Mouse (Mus musculus) hindbrain, embryonic 14.5 days (tissue): ENCODE data around the gene Zzef1. TPM values are rescaled to one million over a fixed set of nuclear protein-coding genes. Genes with fewer than 3 reads are reported as not detected.

Source experiments
- ATAC-seq: fragments of 200-750 bp; cut with Nextera tagmentation; 2 replicates; pipeline ENCODE4 v1.8.0; 2017; ENCODE audit warnings: moderate number of reproducible peaks, mild to moderate bottlenecking, moderate TSS enrichment, moderate library complexity; ENCODE audit not compliant: low FRiP score
- DNase-seq: peaks from one replicate; pipeline ENCODE4 v3.0.0-alpha.2; 2015; ENCODE audit warnings: low spot score
- H3K27ac ChIP-seq: fragments of 300-500 bp; sonication (generic); 2 replicates; pipeline ENCODE4 v1.5.1; 2014; ENCODE audit warnings: mild to moderate bottlenecking, moderate library complexity
- H3K27me3 ChIP-seq: fragments of 300-500 bp; sonication (generic); 2 replicates; pipeline ENCODE4 v1.6.1; 2014; ENCODE audit warnings: mild to moderate bottlenecking, low read length, mixed read lengths; ENCODE audit not compliant: control insufficient read depth, insufficient read depth
- H3K36me3 ChIP-seq: fragments of 300-500 bp; sonication (generic); replicated peaks from 2 replicates; pipeline ENCODE4 v1.6.1; 2014; ENCODE audit not compliant: control insufficient read depth, insufficient read depth
- H3K4me1 ChIP-seq: fragments of 300-500 bp; sonication (generic); replicated peaks from 2 replicates; pipeline ENCODE4 v1.6.1; 2014; ENCODE audit warnings: antibody characterized with exemption, low read length, mixed read lengths; ENCODE audit not compliant: control insufficient read depth, insufficient read depth
- H3K4me2 ChIP-seq: fragments of 300-500 bp; sonication (generic); replicated peaks from 2 replicates; pipeline ENCODE4 v1.6.1; 2014; ENCODE audit warnings: mild to moderate bottlenecking, moderate library complexity
- H3K4me3 ChIP-seq: fragments of 300-500 bp; sonication (generic); replicated peaks from 2 replicates; pipeline ENCODE4 v1.5.1; 2014; ENCODE audit warnings: mild to moderate bottlenecking, low read length
- H3K9ac ChIP-seq: fragments of 300-500 bp; sonication (generic); 2 replicates; pipeline ENCODE4 v1.6.1; 2014
- H3K9me3 ChIP-seq: fragments of 300-500 bp; sonication (generic); 2 replicates; pipeline ENCODE4 v1.6.1; 2016; ENCODE audit warnings: low read length; ENCODE audit not compliant: control insufficient read depth
- WGBS: fragments of 180-500 bp; shearing (Covaris S2); extraction: QIAGEN DNeasy Blood & Tissue Kit; methylation state at CpG from one replicate; pipeline ENCODE4 v1.1.7; 2014; 5-methylcytosine and 5-hydroxymethylcytosine counted together
- polyA plus RNA-seq: library from polyadenylated mRNA; unstranded; fragments of >200 nt; fragmentation: Nextera tagmentation; extraction: Ambion mirVana; gene quantifications from 2 replicates; pipeline ENCODE4 v1.2.1, GENCODE M21; 2014

Zzef1 gene
- polyA plus RNA-seq, 1 experiment from 2014 or later: 18.5 TPM

- Histone ChIP-seq H3K9me3 (no peaks in the 10 kb centered on the region), H3K27me3 (no peaks in the 10 kb centered on the region), H3K36me3 (peaks cover 47% of the 10 kb centered on the region), H3K4me3 (no peak overlapping the region), H3K9ac (no peak overlapping the region), H3K4me1 (no peaks in the 10 kb centered on the region), H3K27ac (no peak overlapping the region), H3K4me2 (no peak overlapping the region)
- no peak for DNase-seq
- 91% methylated on average over 7 of the region's 7 CpGs for WGBS
- no peak for ATAC-seq
Measured at GRCm38 (mm10) chr11:72818067-72818466, 22.0 kb downstream of the Zzef1 start.

DNA sequence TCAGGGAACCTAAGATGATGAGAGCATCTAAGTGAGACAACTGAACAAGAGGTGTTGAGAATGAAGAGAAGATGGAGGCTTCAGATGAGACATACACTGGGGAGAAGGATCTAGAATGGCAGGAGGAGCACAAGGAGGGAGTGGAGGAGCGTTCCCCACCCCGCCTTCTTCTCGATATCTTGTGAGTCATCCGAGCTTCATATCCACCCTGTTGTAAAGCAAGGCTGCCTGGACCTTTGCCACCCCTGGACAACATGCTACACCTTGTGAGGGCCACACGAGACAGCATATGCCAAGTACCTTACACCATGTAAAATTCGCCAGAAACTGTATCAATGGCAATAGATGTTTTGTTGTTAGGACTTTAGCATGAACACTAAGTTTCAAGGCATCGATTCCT, 25.0 kb downstream of the Zzef1 start:
- 92% methylated on average over 7 of the region's 7 CpGs for WGBS
- H3K27me3 ChIP-seq: no peaks in the 10 kb centered on the region
- no peak overlapping the region for H3K4me3 ChIP-seq
- no peak overlapping the region for H3K27ac ChIP-seq
- H3K9me3 ChIP-seq: no peaks in the 10 kb centered on the region
- ATAC-seq (no peak), DNase-seq (no peak)
- H3K4me2 ChIP-seq: no peak overlapping the region
- peaks cover 74% of the 10 kb centered on the region for H3K36me3 ChIP-seq
- no peaks in the 10 kb centered on the region for H3K4me1 ChIP-seq
- H3K9ac ChIP-seq: no peak overlapping the region

DNA sequence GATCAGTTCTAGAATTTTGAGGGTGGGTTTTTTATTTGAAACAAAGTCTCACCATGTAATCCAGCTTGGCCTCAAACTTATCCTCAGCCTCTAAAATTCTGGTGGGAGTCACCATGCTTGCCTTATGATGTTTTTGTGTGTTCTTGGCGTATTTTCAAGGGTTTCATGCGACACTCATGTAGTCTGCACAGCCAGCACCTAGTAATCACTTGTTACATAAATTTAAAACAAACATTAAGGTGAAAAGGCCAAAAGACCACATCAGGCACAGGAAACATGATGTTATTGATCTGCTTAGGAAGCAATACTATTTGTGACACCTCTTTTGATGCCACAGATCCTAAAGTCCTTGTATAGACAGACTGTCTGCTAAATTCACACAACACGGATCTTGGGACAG, 33.8 kb downstream of the Zzef1 start:
- DNase-seq (no peak), ATAC-seq (no peak)
- no peaks in the 10 kb centered on the region for H3K4me1 ChIP-seq
- H3K27me3 ChIP-seq: no peaks in the 10 kb centered on the region
- H3K27ac ChIP-seq: no peak overlapping the region
- WGBS: 88% methylated on average over 3 of the region's 3 CpGs
- H3K36me3 ChIP-seq: peaks cover 92% of the 10 kb centered on the region
- no peak overlapping the region for H3K9ac ChIP-seq
- H3K4me2 ChIP-seq: no peak overlapping the region
- no peak overlapping the region for H3K4me3 ChIP-seq
- no peaks in the 10 kb centered on the region for H3K9me3 ChIP-seq

- ATAC-seq (no peak), DNase-seq (no peak)
- Histone ChIP-seq H3K4me1 (no peaks in the 10 kb centered on the region), H3K9me3 (no peaks in the 10 kb centered on the region), H3K9ac (no peak overlapping the region), H3K4me2 (no peak overlapping the region), H3K36me3 (peaks cover 69% of the 10 kb centered on the region), H3K27me3 (no peaks in the 10 kb centered on the region), H3K27ac (no peak overlapping the region), H3K4me3 (no peak overlapping the region)
- 93% methylated on average over 3 of the region's 3 CpGs for WGBS
Measured at GRCm38 (mm10) chr11:72842731-72843130, 46.7 kb downstream of the Zzef1 start.

DNA sequence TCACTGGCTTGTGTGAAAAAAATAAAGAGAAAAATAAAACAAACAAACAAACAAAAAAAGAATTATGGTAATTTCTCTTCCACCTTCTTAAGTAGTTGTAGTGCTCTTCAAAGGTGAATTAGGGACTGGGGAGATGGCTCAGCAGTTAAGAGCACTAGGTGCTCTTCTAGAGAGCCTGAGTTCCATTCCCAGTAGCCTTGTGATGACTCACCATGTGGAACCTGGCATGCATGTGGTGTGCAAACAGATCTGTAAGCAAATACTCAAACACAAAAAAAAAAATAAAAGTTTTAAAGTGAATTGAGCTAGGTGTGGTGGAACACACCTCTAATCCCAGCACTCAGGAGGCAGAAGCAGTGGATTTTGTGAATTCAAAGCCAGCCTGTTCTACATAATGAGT, 47.5 kb downstream of the Zzef1 start:
- H3K4me1 ChIP-seq: no peaks in the 10 kb centered on the region
- H3K27me3 ChIP-seq: no peaks in the 10 kb centered on the region
- no peak overlapping the region for H3K9ac ChIP-seq
- no peak overlapping the region for H3K4me2 ChIP-seq
- ATAC-seq (no peak), DNase-seq (no peak)
- no peak overlapping the region for H3K27ac ChIP-seq
- peaks cover 76% of the 10 kb centered on the region for H3K36me3 ChIP-seq
- no peak overlapping the region for H3K4me3 ChIP-seq
- H3K9me3 ChIP-seq: no peaks in the 10 kb centered on the region

- Histone ChIP-seq H3K27me3 (no peaks in the 10 kb centered on the region), H3K9ac (no peak overlapping the region), H3K27ac (no peak overlapping the region), H3K4me3 (no peak overlapping the region), H3K4me1 (no peaks in the 10 kb centered on the region), H3K4me2 (no peak overlapping the region), H3K36me3 (peaks cover 77% of the 10 kb centered on the region), H3K9me3 (no peaks in the 10 kb centered on the region)
- 96% methylated on average over 2 of the region's 2 CpGs for WGBS
- ATAC-seq (no peak), DNase-seq (no peak)
Measured at GRCm38 (mm10) chr11:72845526-72845925, 49.5 kb downstream of the Zzef1 start.

GRCm38 (mm10) chr11:72846685-72847084, 50.7 kb downstream of the Zzef1 start:
- H3K9ac ChIP-seq: no peak overlapping the region
- no peaks in the 10 kb centered on the region for H3K9me3 ChIP-seq
- H3K36me3 ChIP-seq: peaks cover 87% of the 10 kb centered on the region
- no peak overlapping the region for H3K4me2 ChIP-seq
- no peaks in the 10 kb centered on the region for H3K4me1 ChIP-seq
- H3K27ac ChIP-seq: no peak overlapping the region
- ATAC-seq: no peak
- H3K4me3 ChIP-seq: no peak overlapping the region
- DNase-seq: no peak
- no peaks in the 10 kb centered on the region for H3K27me3 ChIP-seq

DNA sequence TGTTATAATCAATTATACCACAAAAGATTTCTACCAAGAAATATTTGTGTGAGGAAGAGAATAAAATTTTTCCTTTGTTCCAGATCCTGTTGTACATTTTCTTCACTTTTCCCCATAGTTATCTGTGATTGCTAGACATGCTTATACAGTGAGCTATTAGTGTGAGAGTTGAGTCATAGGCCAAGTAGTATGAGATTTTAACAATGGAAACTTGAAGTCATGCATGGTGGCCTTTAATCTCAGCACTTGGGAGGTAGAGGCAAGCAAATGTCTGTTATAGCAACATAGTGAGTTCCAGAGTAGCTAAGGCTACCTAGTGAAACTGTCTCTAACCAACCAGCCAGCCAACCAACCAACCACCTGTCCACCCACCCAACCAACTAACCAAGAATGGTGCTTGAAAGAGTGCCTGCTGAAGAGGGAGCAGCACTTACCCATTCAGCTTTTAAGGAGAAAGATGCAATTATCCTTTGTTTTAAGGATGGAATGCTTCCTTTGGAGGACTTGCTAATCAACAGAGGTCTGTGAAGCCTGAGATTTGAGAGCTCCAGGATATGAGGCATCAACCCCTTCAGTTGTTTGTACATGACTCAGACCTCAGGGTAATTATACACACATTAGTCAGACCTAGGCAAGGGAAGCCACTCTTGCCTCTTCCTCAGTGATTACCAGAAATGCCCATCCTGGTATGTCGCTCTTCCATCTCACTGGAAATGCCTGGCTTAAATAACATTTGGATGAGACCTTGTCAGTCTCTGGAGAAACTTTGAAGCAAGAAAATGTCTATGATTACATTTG, 52.0 kb downstream of the Zzef1 start:
- Histone ChIP-seq H3K36me3 (peaks cover 88% of the 10 kb centered on the region), H3K9ac (no peak overlapping the region), H3K27me3 (no peaks in the 10 kb centered on the region), H3K4me2 (no peak overlapping the region), H3K4me1 (no peaks in the 10 kb centered on the region), H3K4me3 (no peak overlapping the region), H3K27ac (no peak overlapping the region), H3K9me3 (no peaks in the 10 kb centered on the region)
- ATAC-seq (no peak), DNase-seq (no peak)
- 100% methylated on average over 1 of the region's 1 CpGs for WGBS

DNA sequence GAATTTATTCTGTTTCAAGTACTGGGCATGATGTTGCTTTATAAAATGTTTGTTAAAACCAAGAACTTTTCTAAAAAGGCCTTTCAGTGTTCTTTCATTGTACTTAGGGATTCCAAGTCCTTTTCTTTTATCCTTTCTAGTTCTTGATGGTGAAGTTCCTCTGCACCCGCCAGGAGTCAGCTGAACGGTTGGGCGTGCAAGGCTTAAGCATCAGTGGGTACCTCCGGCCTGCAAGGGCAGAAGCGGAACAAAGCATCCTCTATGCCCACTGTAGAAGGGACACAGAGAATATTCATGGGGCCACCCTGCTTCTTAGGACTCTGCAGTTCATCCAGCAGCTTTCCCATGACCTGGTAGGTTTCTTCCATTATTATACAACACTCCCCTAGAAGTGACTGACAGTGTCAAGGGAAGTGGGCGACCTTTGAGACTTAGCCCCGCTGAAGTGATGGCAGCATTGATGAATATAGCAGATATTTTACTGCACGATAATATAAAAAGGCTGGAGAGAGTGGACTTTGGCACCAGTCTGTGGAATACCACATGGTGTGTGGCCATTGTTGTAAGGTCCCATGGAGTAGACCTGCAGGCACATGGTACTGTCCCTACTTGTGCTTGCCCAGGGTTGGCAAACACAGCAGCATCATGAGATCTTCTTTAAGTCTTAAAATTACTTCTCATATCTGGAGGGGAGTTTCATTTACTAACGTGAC, 54.5 kb downstream of the Zzef1 start:
- no peaks in the 10 kb centered on the region for H3K9me3 ChIP-seq
- H3K27ac ChIP-seq: 0 out of 2 replicates have a peak overlapping the region, but pooled peaks have one; percentile 9
- ATAC-seq (no peak), DNase-seq (no peak)
- no peak overlapping the region for H3K9ac ChIP-seq
- no peaks in the 10 kb centered on the region for H3K27me3 ChIP-seq
- H3K4me1 ChIP-seq: no peaks in the 10 kb centered on the region
- H3K4me3 ChIP-seq: no peak overlapping the region
- WGBS: 67% methylated on average over 9 of the region's 9 CpGs
- H3K36me3 ChIP-seq: peaks cover 91% of the 10 kb centered on the region
- no peak overlapping the region for H3K4me2 ChIP-seq
